Mouse (Mus musculus): ENCODE results near the gene Cxcl3.

DNA sequence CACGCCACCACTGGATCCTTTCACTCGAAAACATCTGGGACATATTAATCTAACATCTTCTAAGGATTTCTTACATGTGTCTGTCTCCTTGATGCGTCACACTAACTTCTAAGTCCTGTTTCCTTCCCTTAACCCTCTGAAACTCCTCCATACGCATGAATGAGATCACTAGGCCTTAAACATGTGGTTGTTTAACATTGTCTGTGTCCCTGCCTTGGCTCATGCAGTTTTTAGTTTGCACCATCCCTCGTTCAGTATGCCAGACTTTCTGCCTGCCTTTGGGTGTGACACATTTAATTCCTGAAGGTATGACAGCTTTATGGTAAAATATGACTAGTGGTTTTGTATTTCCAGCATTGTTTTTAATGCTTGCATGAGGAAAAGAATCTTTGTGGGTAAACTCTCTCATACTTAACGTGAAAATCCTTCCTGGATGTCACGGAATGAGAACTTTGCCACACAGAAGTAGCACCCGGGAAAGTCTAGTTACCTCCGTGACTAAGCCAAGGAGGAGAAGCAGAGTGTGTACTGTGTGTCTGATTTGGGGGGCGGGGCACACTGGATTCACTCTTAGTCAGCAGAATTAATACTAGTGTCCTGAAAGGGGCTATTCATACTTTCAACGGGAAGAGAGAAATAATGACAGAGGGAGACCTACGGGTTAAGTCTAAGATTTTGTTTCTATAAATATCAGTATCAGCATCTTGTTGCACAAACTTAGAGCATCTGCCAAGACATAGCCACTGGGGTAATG is 21.8 kb upstream of the Cxcl3 start:
- TF ChIP-seq CTCF (IDR thresholded peaks at IDR 0.05) (no peak), POLR2A (IDR thresholded peaks at IDR 0.05; ENCODE audit: insufficient read depth, low read depth, low read length) (no peak), EP300 (IDR thresholded peaks at IDR 0.05; ENCODE audit: insufficient read depth, low read depth, low read length) (no peak)

All from heart, adult 2 months (tissue).